8 mouse cellular contexts compared by ENCODE assay signal in genomic region chr5:92435025-92435584, GRCm38 (mm10). TPM values are rescaled to one million over a fixed set of nuclear protein-coding genes. Genes with fewer than 3 reads are reported as not detected.
DNase-seq lines count a peak whose midpoint lies in the region; ATAC-seq lines count a peak whose summit lies in the region.

TSS of gene Nup54 (minus strand) at chr5:92435219.

- H3K27me3 ChIP-seq in heart, embryonic 13.5 days (replicated peaks), result no peaks in the 10 kb centered on the region
- no peaks in the 10 kb centered on the region for H3K27me3 ChIP-seq in liver, embryonic 12.5 days (replicated peaks)
- H3K27me3 ChIP-seq in stomach, embryonic 15.5 days (replicated peaks), result no peaks in the 10 kb centered on the region

- no peaks in the 10 kb centered on the region; the same call in 1 of the 2 replicates for H3K4me1 ChIP-seq in brown adipose tissue, adult 24 weeks (ENCODE audit: control insufficient read depth, insufficient read depth, insufficient read length, low read length)
- peaks cover 17% of the 10 kb centered on the region for H3K4me1 ChIP-seq in heart, embryonic 13.5 days
- H3K4me1 ChIP-seq in liver, embryonic 12.5 days, result peaks cover 36% of the 10 kb centered on the region
- H3K4me1 ChIP-seq in stomach, embryonic 15.5 days, result no peaks in the 10 kb centered on the region

- no peaks in the 10 kb centered on the region for H3K9me3 ChIP-seq in heart, embryonic 13.5 days
- no peaks in the 10 kb centered on the region for H3K9me3 ChIP-seq in liver, embryonic 12.5 days (replicated peaks)
- H3K9me3 ChIP-seq in stomach, embryonic 15.5 days, result no peaks in the 10 kb centered on the region

- peak within 1 kb of the TSS; percentile 88 for H3K4me2 ChIP-seq in heart, embryonic 13.5 days
- peak within 1 kb of the TSS; percentile 85 for H3K4me2 ChIP-seq in liver, embryonic 12.5 days
- H3K4me2 ChIP-seq in stomach, embryonic 15.5 days, result peak within 1 kb of the TSS; percentile 81

- peak within 1 kb of the TSS; percentile 95 for H3K9ac ChIP-seq in heart, embryonic 13.5 days
- peak within 1 kb of the TSS; percentile 90 for H3K9ac ChIP-seq in liver, embryonic 12.5 days
- peak within 1 kb of the TSS; percentile 89 for H3K9ac ChIP-seq in stomach, embryonic 15.5 days

- 2% methylated on average over 34 of the region's 34 CpGs for WGBS in heart, embryonic 13.5 days
- WGBS in liver, embryonic 12.5 days (ENCODE audit: insufficient replicate concordance), result under 1% methylated on average over 34 of the region's 34 CpGs
- under 1% methylated on average over 34 of the region's 34 CpGs for WGBS in stomach, embryonic 15.5 days

- H3K27ac ChIP-seq in brown adipose tissue, adult 24 weeks (replicated peaks; ENCODE audit: low read depth, low read length), result peak within 1 kb of the TSS; percentile 54
- peak within 1 kb of the TSS; percentile 82 for H3K27ac ChIP-seq in heart, embryonic 13.5 days (replicated peaks)
- H3K27ac ChIP-seq in liver, embryonic 12.5 days, result peak within 1 kb of the TSS; percentile 92
- peak within 1 kb of the TSS; percentile 85 for H3K27ac ChIP-seq in stomach, embryonic 15.5 days

- DNase-seq in CD4-positive, CD25-positive, alpha-beta regulatory T cell, adult 2 months (ENCODE audit: low read depth, low spot score), result peak; percentile 97
- peak; percentile 68 for DNase-seq in fat pad, adult 2 months (ENCODE audit: extremely low read depth, low read depth, low spot score)
- DNase-seq in kidney, postnatal 10 days, result peak; percentile 96
- peak; percentile 98 for DNase-seq in natural killer cell, adult 2 months (ENCODE audit: low spot score in 2 of 2)

- H3K36me3 ChIP-seq in heart, embryonic 13.5 days, result peaks cover 7% of the 10 kb centered on the region; the same call in 1 of the 2 replicates
- H3K36me3 ChIP-seq in liver, embryonic 12.5 days, result peaks cover 9% of the 10 kb centered on the region
- H3K36me3 ChIP-seq in stomach, embryonic 15.5 days, result no peaks in the 10 kb centered on the region

- H3K4me3 ChIP-seq in brown adipose tissue, adult 24 weeks (ENCODE audit: insufficient read depth, low read depth, low read length), result peak within 1 kb of the TSS; percentile 71
- H3K4me3 ChIP-seq in heart, embryonic 13.5 days, result peak within 1 kb of the TSS; percentile 89
- H3K4me3 ChIP-seq in liver, embryonic 12.5 days, result peak within 1 kb of the TSS; percentile 79
- peak within 1 kb of the TSS; percentile 99 for H3K4me3 ChIP-seq in stomach, embryonic 15.5 days (replicated peaks)

- ATAC-seq in heart, embryonic 13.5 days (ENCODE audit: extremely low read depth, insufficient number of reproducible peaks, low FRiP score, low TSS enrichment), result peak; percentile 95
- peak; percentile 98 for ATAC-seq in liver, embryonic 12.5 days
- ATAC-seq in stomach, embryonic 15.5 days (ENCODE audit: insufficient read depth, low FRiP score, low read depth), result peak; percentile 99

RNA-seq across cellular contexts. Expression of gene Nup54, which starts in this region (rescaled TPM):
- 20.3 and 20.9 TPM in 2 replicates for polyA plus RNA-seq in brown adipose tissue, adult 24 weeks (2012; ENCODE audit: insufficient read depth, insufficient read length, missing spikeins)
- 35.8 and 39.4 TPM in 2 replicates for polyA plus RNA-seq in heart, embryonic 13.5 days (2015; fragmentation: Nextera tagmentation; extraction: Ambion mirVana)
- 49.0 and 49.2 TPM in 2 replicates for polyA plus RNA-seq in liver, embryonic 12.5 days (2016; fragmentation: Nextera tagmentation; extraction: Ambion mirVana)
- polyA plus RNA-seq in stomach, embryonic 15.5 days (2015; fragmentation: Nextera tagmentation; extraction: Ambion mirVana), result 42.8 and 43.5 TPM in 2 replicates

Comparison
In these comparisons a context has a peak if more than half of its experiments do, and no peak if none do; other contexts are left out.
1. Peak in every context shown above with its lines: DNase-seq, ATAC-seq, H3K4me3 ChIP-seq and H3K27ac ChIP-seq.